Mouse (Mus musculus) limb, embryonic 12.5 days (tissue): ENCODE measurements around the gene Unc79. TPM values are rescaled to one million over a fixed set of nuclear protein-coding genes. Genes with fewer than 3 reads are reported as not detected.
A peak's percentile ranks its signal among the peaks of the same experiment; 100 is the strongest.

Experiments used
- ATAC-seq: fragments of 200-750 bp; cut with Nextera tagmentation; 2 replicates; pipeline ENCODE4 v1.8.0; 2017; ENCODE audit warnings: low read depth, moderate TSS enrichment; ENCODE audit not compliant: insufficient number of reproducible peaks, insufficient read depth, low FRiP score, low TSS enrichment
- H3K27ac ChIP-seq: fragments of 300-500 bp; sonication (generic); 2 replicates; pipeline ENCODE4 v1.5.1; 2016; ENCODE audit warnings: mild to moderate bottlenecking, moderate library complexity
- H3K27me3 ChIP-seq: fragments of 300-500 bp; sonication (generic); 2 replicates; pipeline ENCODE4 v1.6.1; 2016; ENCODE audit warnings: mild to moderate bottlenecking, moderate library complexity
- H3K36me3 ChIP-seq: fragments of 300-500 bp; sonication (generic); 2 replicates; pipeline ENCODE4 v1.6.1; 2016; ENCODE audit warnings: mild to moderate bottlenecking, moderate library complexity
- H3K4me1 ChIP-seq: fragments of 300-500 bp; sonication (generic); replicated peaks from 2 replicates; pipeline ENCODE4 v1.6.1; 2016
- H3K4me2 ChIP-seq: fragments of 300-500 bp; sonication (generic); 2 replicates; pipeline ENCODE4 v1.6.1; 2016; ENCODE audit warnings: mild to moderate bottlenecking, moderate library complexity
- H3K4me3 ChIP-seq: fragments of 300-500 bp; sonication (generic); replicated peaks from 2 replicates; pipeline ENCODE4 v1.5.1; 2016; ENCODE audit warnings: mild to moderate bottlenecking
- H3K9ac ChIP-seq: fragments of 300-500 bp; sonication (generic); replicated peaks from 2 replicates; pipeline ENCODE4 v1.6.1; 2016; ENCODE audit warnings: mild to moderate bottlenecking, moderate library complexity
- H3K9me3 ChIP-seq: fragments of 300-500 bp; sonication (generic); 2 replicates; pipeline ENCODE4 v1.6.1; 2016; ENCODE audit warnings: mild to moderate bottlenecking, moderate library complexity
- WGBS: fragments of 180-500 bp; shearing (Covaris S2); methylation state at CpG from one replicate; pipeline ENCODE4 v1.1.7; 2016; 5-methylcytosine and 5-hydroxymethylcytosine counted together
- polyA plus RNA-seq: library from polyadenylated mRNA; unstranded; fragments of >200 nt; fragmentation: Nextera tagmentation; extraction: Ambion mirVana; gene quantifications from 2 replicates; pipeline ENCODE4 v1.2.1, GENCODE M21; 2016

Unc79 gene
- polyA plus RNA-seq: 0.24 and 0.26 TPM in 2 replicates

DNA sequence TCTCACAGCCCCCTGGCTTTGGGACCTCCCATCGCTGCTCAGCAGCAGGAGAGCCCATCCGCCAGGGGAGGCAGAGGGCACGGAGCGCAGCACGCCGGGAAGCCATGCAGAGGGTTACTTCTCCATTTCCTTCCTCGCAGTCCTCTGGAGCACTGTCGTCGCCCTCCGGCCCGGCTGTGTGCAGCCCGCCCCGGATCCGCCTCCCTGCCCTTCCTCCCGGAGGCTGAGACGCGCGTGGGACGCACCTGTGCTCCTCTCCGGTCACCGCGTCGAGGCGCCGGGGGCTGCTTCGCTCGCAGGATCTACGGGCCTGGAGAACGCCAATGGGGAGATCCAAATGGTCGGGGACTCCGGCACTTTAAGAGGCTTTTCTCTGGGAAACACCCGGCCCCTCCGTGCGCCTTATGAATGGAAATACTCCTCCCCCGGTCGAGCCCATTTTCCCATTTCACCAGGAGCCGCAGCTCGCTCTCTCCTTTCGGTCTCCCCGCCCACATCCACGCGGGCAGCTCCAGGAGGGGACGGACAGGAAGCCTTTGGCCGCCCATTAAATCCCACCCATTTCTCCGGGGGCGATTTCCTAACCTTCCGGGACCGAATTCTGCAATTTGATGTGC, at the start of gene Unc79:
Gene Unc79 (plus strand): TSS at position 82 of the 617 bp plus-strand sequence.
- under 1% methylated on average over 48 of the region's 48 CpGs for WGBS

DNA sequence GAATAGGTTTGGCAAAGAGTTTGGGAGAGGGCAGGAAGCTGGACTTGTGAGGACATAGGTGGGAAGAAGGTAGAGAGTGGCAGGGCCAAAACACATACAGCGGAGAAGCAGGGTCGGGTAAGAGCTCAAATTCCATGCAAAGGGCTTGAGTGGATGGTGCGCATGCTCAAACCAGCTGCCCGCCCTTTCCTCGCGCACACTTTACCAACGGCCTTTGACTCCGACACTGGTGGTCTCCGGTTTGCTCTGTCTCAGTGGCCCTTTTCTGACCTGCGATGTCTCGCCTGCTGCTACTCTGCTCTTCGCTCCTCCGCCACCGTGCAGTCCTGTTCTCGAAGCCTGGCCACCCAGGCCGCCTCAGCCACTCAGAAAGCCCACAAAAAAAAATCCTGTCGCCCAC, 49.6 kb upstream of the Unc79 start, which contains the start of gene Cox8c:
Gene Cox8c (plus strand): TSS at position 226 of the 400 bp plus-strand sequence.
- H3K27ac ChIP-seq: no peak within 1 kb of the TSS
- no peak for ATAC-seq
- no peaks in the 10 kb centered on the region for H3K36me3 ChIP-seq
- H3K4me3 ChIP-seq: no peak within 1 kb of the TSS
- 0 out of 2 replicates have a peak, but pooled peaks cover 3% of the 10 kb centered on the region for H3K27me3 ChIP-seq
- no peaks in the 10 kb centered on the region for H3K4me1 ChIP-seq
- WGBS: 90% methylated on average over 17 of the region's 17 CpGs
- no peak within 1 kb of the TSS for H3K9ac ChIP-seq
- H3K9me3 ChIP-seq: no peaks in the 10 kb centered on the region
- H3K4me2 ChIP-seq: no peak within 1 kb of the TSS

More for the DNA sequence above, at the start of gene Unc79:
- Histone ChIP-seq H3K27ac (no peak within 1 kb of the TSS), H3K4me1 (peaks cover 15% of the 10 kb centered on the region), H3K36me3 (no peaks in the 10 kb centered on the region), H3K4me2 (peak within 1 kb of the TSS; percentile 82), H3K27me3 (peaks cover 37% of the 10 kb centered on the region), H3K9ac (no peak within 1 kb of the TSS), H3K9me3 (no peaks in the 10 kb centered on the region), H3K4me3 (peak within 1 kb of the TSS; percentile 48)
- ATAC-seq: peak; percentile 26; the same call in 1 of the 2 replicates

DNA sequence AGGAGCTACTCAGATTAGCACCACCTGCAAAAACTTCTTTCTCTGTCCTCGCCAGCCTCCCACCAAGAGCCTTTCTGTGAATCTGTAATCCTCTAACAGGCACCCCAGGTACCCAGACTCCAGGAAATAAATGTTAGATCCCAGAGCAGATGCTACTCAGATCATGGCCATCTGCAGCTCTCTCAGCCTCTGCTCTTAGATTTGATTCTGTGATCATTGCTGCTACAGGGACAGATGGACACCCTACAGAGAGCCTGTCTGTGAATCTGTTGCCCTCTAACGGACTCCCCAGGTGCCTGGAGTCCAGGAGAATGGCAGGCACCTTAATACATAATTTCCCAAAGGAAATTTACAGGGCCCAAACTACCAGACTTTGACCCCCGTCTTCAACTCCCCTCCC, 40.5 kb upstream of the Unc79 start:
- ATAC-seq: no peak
- no peak overlapping the region for H3K4me2 ChIP-seq
- WGBS: 42% methylated on average over 3 of the region's 3 CpGs
- no peaks in the 10 kb centered on the region for H3K9me3 ChIP-seq
- H3K4me1 ChIP-seq: no peaks in the 10 kb centered on the region
- no peak overlapping the region for H3K9ac ChIP-seq
- H3K27me3 ChIP-seq: peaks cover 32% of the 10 kb centered on the region
- no peak overlapping the region for H3K4me3 ChIP-seq
- H3K36me3 ChIP-seq: no peaks in the 10 kb centered on the region
- no peak overlapping the region for H3K27ac ChIP-seq

DNA sequence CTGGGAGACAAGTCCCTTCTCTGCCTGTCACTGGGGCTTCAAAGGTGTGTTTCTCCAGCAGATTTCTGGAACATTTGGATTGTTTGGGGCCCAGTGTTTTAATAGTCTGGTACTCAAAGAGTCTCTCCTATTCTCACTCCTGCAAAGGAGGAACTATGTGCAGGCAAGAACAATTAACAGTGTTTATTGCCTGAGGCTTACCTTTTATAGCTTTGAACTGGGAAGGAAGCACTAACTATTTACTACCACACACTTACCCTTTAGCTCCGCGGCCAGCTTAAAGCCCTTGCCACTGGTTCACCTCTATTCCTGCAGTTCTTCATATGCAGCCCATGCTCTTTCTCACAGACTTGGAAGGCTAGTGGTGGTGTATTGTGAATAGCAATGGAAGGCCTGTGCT, 32.6 kb upstream of the Unc79 start:
- Histone ChIP-seq H3K9ac (no peak overlapping the region), H3K27ac (no peak overlapping the region), H3K4me1 (peaks cover 12% of the 10 kb centered on the region), H3K4me3 (no peak overlapping the region), H3K9me3 (no peaks in the 10 kb centered on the region), H3K4me2 (no peak overlapping the region), H3K36me3 (no peaks in the 10 kb centered on the region), H3K27me3 (peaks cover 47% of the 10 kb centered on the region)
- 19% methylated on average over 2 of the region's 2 CpGs for WGBS
- no peak for ATAC-seq

DNA sequence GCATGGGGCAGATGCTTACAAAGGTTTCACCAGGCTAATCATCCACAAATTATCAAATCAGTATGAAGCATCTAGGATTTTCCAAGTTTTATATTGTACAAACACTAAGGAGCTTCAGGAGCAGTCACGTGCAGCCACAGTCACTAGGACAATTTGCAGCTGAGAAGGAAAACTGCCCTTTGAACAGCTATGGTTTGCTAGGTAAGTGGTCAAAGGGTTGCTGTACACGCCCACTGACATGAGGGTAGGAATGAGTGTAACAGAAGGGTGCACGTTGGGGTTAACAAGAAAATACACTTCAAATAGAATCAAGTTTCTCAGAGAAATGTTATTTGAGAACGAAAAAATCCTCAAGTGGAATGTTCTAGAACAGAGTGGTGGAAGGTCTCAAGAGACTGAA, 18.9 kb upstream of the Unc79 start:
- H3K9ac ChIP-seq: no peak overlapping the region
- no peaks in the 10 kb centered on the region for H3K36me3 ChIP-seq
- no peak overlapping the region for H3K4me3 ChIP-seq
- 82% methylated on average over 4 of the region's 4 CpGs for WGBS
- no peak for ATAC-seq
- H3K4me2 ChIP-seq: no peak overlapping the region
- peaks cover 6% of the 10 kb centered on the region; the same call in 1 of the 2 replicates for H3K27me3 ChIP-seq
- H3K4me1 ChIP-seq: no peaks in the 10 kb centered on the region
- H3K27ac ChIP-seq: no peak overlapping the region
- H3K9me3 ChIP-seq: no peaks in the 10 kb centered on the region; the same call in 1 of the 2 replicates

DNA sequence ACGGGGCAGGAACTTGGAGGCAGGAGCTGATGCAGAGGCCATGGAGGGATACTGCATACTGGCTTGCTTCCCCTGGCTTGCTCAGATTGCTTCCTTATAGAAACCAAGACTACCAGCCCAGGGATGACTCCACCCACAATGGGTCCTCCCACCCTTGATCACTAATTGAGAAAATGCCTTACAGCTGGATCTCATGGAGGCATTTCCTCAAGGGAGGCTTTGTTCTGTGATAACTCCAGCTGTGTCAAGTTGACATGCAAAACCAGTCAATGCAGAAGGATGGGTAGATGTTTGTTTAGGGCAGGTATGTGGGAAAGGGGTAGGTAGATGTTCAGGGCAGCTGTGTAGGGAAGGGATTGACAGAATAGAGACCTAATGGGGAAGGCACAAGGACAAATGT, 18.3 kb upstream of the Unc79 start:
- H3K4me3 ChIP-seq: no peak overlapping the region
- H3K9ac ChIP-seq: no peak overlapping the region
- no peak for ATAC-seq
- H3K27ac ChIP-seq: no peak overlapping the region
- peaks cover 6% of the 10 kb centered on the region; the same call in 1 of the 2 replicates for H3K27me3 ChIP-seq
- H3K4me2 ChIP-seq: no peak overlapping the region
- 65% methylated on average over 1 of the region's 1 CpGs for WGBS
- no peaks in the 10 kb centered on the region for H3K36me3 ChIP-seq
- no peaks in the 10 kb centered on the region for H3K4me1 ChIP-seq
- no peaks in the 10 kb centered on the region; the same call in 1 of the 2 replicates for H3K9me3 ChIP-seq

DNA sequence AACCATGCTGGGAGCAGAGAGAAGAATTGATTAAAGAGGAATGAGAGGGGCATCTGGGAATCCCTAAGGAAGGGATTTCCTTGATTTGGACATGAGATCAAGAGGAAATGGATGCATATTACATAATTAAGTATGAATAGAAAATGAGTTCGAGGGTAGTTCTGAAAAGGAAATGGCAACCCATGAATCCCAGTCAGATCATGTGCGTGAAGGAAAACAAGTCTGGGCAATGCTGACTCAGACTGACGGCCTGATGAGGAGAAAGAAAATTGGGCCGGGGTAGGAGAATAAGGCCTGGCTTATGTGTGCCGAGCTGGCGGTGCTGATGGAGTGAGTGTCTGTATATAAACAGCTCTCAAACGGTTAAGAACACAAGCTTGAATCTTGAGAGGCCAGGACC, 17.9 kb upstream of the Unc79 start:
- H3K4me3 ChIP-seq: no peak overlapping the region
- no peaks in the 10 kb centered on the region for H3K4me1 ChIP-seq
- 86% methylated on average over 7 of the region's 7 CpGs for WGBS
- ATAC-seq: no peak
- no peaks in the 10 kb centered on the region for H3K36me3 ChIP-seq
- H3K27ac ChIP-seq: no peak overlapping the region
- no peaks in the 10 kb centered on the region for H3K9me3 ChIP-seq
- no peak overlapping the region for H3K9ac ChIP-seq
- peaks cover 6% of the 10 kb centered on the region; the same call in 1 of the 2 replicates for H3K27me3 ChIP-seq
- no peak overlapping the region for H3K4me2 ChIP-seq

DNA sequence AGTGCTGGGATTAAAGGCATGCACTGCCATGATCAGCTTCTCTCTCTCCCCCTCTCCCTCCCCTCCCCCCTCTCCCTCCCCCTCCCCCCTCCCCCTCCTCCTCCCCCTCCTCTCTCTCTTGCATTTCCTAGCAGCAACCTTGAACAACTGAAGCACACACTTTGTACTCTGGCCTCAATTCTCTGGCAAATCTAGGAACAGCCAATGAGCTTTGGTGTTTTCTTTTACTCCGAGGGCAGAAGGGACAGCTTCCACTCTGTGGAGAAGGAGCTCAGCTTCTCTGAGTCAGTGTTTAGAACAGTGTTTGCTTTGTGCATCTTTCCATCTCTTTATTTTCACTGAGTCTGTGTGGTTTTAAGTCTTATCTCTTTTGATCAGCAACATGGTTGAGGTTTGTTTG, 12.8 kb upstream of the Unc79 start:
- H3K4me1 ChIP-seq: no peaks in the 10 kb centered on the region
- H3K9ac ChIP-seq: no peak overlapping the region
- H3K9me3 ChIP-seq: 0 out of 2 replicates have a peak, but pooled peaks cover 3% of the 10 kb centered on the region
- no peak overlapping the region for H3K4me2 ChIP-seq
- no peak overlapping the region for H3K4me3 ChIP-seq
- no peaks in the 10 kb centered on the region for H3K27me3 ChIP-seq
- no peak overlapping the region for H3K27ac ChIP-seq
- no peak for ATAC-seq
- H3K36me3 ChIP-seq: no peaks in the 10 kb centered on the region
- WGBS: 65% methylated on average over 1 of the region's 1 CpGs

DNA sequence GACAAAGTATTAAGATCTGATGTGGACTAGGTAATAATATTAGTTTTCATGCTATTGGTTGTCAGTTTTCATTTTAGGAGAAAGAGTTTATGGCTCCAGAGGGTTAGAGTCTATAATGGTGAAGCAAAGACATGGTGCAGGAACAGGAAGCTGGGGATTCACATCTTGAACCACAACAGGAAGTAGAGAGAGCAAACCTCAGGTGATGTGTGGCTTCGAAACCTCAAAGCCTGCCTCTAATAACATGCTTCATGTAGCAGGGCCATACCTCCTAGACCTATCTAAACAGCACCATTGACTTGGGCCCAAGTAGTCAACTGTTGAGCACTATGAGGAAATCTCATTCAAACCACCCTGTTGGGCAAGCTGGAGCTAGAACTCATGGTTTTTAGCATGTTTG, 3.1 kb upstream of the Unc79 start:
- no peak overlapping the region for H3K9ac ChIP-seq
- H3K27me3 ChIP-seq: peaks cover 37% of the 10 kb centered on the region
- H3K4me1 ChIP-seq: peaks cover 15% of the 10 kb centered on the region
- H3K27ac ChIP-seq: no peak overlapping the region
- no peak overlapping the region for H3K4me3 ChIP-seq
- 74% methylated on average over 1 of the region's 1 CpGs for WGBS
- H3K4me2 ChIP-seq: no peak overlapping the region
- no peak for ATAC-seq
- no peaks in the 10 kb centered on the region for H3K36me3 ChIP-seq
- 0 out of 2 replicates have a peak, but pooled peaks cover 5% of the 10 kb centered on the region for H3K9me3 ChIP-seq

DNA sequence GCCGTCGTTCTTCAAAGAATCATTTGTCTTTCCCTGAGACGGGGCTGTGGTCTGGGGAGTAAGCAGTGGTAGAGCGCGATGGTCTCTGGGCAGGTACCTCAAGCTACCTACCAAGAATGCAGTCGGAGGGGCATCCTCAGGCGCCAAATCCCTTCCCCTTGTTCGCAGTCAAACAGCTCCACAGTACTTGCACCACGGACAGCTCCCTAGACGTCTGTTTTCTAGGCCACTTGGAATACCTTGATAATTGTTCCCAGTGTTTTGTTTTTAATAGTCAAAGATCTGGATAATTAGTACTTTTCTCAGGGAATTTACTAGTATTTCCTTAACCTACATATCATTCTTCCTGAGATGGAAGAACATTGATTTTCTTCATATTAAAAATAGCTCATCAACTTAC, 833 bp upstream of the Unc79 start:
- 25% methylated on average over 10 of the region's 10 CpGs for WGBS

DNA sequence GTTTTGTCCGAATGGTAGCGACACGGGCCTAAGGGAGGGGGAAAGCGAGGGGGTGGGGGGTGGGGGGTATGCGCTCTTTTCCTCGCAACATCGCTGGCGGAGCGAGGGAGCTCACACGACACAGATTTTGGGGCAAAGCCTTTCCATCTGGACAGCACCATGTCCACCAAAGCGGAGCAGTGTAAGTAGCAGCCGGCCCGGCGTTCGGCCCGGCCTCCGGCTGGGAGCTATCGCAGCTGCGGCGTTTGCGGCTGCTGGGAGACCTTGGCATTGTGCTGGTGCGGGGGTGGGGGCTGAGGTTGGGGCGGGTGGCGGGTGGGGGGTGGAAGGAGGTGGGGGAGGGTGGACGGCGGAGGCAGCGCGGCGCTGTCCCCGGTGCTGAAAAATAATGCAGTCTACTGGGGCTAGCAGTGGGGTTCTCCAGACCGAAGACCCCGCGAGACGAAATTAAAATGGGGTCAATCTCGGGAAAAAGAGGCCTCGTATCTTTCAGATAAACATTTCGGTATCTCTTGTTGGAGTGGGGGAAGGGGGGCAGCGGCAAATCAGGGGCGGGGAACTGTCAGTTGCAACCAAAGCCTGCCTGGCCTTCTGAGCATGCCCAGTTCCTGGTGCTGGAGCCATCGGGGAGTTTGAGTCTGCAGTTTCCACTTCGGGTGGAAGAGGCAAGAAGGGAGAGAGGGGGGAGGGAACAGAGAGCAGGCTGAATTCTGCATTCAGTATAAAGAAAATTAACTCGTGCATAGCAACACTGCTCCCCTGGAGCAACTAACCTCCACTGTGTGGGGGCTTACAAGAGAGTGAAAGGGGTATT, 943 bp downstream of the Unc79 start:
- Histone ChIP-seq H3K9ac (no peak overlapping the region), H3K4me2 (peak overlapping the region; percentile 82), H3K4me1 (peaks cover 15% of the 10 kb centered on the region), H3K4me3 (peak overlapping the region; percentile 48), H3K27me3 (peaks cover 37% of the 10 kb centered on the region), H3K36me3 (no peaks in the 10 kb centered on the region), H3K27ac (no peak overlapping the region), H3K9me3 (no peaks in the 10 kb centered on the region)
- peak; percentile 78; the same call in 1 of the 2 replicates for ATAC-seq
- under 1% methylated on average over 40 of the region's 42 CpGs for WGBS

More for the DNA sequence above, 833 bp upstream of the Unc79 start:
- H3K9ac ChIP-seq: no peak overlapping the region
- H3K27me3 ChIP-seq: peaks cover 37% of the 10 kb centered on the region
- no peak overlapping the region for H3K4me3 ChIP-seq
- H3K36me3 ChIP-seq: no peaks in the 10 kb centered on the region
- ATAC-seq: no peak
- H3K27ac ChIP-seq: no peak overlapping the region
- no peaks in the 10 kb centered on the region for H3K9me3 ChIP-seq
- H3K4me1 ChIP-seq: peaks cover 15% of the 10 kb centered on the region
- H3K4me2 ChIP-seq: no peak overlapping the region
